Mouse (Mus musculus): Measurements from ENCODE around the gene Ankrd44.

Gene Ankrd44

DNA sequence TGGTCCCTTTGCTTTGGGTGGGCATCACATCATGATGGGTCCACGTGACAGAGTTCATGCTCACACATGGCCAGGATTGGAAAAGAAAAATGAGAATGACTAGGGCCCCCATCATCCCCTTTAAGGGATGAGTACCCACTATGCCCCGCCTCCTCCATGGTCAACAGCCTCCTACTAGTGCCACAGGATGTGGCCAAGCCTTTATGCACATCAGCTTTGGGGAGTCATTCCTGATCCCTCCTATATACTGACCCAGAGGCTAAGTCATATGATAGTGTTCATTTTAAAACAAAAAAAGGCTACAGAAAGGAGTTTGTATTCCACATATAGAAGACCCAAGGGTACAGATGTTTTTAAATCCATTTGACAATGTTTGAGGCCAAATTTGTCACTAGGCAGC, 287.1 kb downstream of the Ankrd44 start:
- no peak for DNase-seq (ENCODE audit: low read depth, low spot score)

DNA sequence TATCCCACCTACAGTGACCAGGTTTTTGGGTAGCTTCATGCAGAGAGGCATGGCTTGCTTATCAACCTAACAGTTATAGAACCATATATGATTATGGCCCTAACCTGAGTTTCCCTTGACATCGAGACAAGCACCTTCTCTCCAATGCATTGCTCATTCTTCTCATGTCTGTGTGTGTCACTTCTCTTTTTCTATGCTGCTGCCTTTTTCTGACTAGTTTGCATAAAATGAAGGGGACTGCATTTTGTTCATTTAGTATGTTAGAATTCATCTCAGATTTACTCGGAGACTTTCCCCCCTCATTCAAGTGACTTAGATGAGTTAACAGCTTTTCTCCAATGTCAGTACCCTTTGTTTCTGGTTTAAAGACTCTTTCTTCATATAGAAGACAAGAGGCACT, 288.8 kb downstream of the Ankrd44 start:
- DNase-seq (ENCODE audit: low read depth, low spot score): no peak

DNA sequence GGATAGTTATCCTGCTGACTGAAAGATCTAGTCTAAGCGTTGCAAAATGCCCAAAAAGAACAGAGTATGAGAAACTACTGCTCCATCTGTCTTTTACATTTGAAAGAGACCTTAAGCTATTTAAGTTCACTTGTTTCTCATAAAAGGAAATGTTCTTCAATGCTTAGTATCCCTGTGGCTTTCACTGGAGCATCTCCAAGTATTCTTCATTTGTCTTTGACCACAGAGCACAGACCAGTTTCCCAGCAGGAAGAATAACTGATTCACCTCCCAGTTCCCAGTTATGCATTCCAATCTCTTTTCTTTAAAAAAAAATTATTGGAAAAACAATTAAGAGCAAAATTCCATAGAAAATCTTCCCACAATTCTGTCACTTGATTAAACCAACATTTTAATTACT, 297.1 kb downstream of the Ankrd44 start:
- no peak for DNase-seq (ENCODE audit: low read depth, low spot score)

DNA sequence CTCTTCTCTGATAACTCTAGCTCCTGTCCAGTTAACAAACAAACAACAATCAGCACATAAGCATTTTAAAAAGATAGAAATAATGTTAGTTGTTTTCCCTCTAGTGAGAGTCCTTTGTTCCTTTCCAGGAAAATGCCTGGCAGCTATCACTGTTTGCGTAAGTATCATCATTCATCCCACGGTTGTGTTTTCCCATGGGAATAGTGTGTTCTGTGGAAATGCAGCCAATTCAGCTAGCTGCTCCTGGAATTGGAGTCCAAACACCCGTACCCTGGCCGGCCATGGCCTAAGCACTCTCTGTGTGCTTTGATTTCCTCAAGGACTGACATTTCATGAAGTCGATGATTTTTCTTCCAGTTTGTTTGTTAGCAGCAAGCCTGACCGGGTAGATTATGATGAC, 311.2 kb downstream of the Ankrd44 start:
- no peak for DNase-seq (ENCODE audit: low read depth, low spot score)

DNA sequence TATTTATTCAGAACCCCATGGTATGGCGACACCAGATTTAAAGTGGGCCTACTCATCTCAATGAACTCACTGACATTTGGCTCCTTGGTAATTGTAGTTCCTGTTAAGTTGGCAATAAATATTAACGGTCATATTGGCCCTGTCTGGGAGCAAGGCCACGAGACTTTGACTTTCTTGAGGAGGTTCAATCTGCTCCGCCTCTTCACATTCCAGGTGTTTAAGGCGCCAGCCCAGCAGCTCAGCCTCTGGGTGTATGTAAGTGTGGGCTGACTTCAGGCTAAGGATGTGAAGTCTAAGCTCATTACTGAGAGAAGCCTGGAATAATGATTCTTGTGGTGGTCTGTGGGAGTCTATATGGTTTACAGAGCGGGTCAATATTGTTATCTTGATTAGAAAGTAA, 313.8 kb downstream of the Ankrd44 start:
- DNase-seq (ENCODE audit: low read depth, low spot score): no peak

DNA sequence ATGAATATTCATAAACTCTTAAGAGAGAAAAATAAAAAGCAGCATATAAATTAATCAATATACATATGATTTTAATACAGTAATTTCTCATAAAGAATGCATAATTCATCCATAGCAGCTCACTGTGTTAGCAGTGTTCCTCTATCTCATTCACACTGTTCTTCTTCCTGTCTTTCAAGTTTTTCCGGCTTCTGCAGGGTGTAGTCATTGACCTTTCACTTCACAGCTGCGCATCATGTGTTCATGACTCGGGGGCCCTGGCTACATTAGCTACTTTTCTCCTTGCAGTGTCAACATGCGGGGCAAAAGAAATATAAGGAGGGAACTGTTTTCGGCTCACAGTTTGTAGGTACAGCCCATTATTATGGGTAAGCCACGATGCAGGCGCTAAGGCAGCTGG, 314.3 kb downstream of the Ankrd44 start:
- DNase-seq (ENCODE audit: low read depth, low spot score): no peak

DNA sequence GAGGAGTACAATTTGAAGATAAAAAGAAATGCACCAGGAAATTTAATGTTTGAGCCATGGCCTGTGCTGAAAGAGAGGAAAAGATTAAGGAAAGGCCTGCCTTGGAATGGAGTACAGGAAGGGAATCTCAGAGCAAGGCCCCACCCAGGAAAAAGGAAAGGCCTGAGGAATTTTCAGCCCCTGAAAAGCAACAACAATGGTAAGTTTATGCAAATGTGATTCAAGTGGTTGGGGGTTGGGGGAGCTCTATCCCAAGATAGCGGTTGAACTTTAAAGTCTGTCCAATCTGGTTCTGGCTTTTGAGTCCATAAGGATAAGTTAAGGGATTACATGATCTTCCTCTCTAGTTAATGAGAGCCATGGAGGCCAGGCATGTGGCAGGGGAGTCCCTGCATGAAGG, 319.3 kb downstream of the Ankrd44 start:
- DNase-seq (ENCODE audit: low read depth, low spot score): no peak

DNA sequence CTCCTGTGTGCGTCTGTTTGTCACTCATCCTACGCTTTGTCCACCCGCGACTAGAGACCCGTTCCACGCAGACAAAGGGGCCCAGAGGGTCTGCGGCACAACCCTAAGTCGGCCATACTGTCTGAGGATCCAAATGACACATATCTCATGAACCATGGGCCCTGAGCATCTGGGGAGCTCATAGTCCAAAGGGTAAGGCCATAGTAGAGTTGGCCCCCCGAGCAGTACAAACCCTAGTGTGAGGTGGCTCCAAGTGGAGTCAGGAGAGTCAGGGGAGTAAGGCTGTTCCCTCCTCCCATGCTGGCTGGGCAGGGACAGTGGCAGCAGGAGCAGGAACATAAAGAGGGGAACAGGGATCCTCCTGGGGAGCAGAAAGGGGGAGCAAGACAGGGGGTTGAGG, 324.5 kb downstream of the Ankrd44 start:
- no peak for DNase-seq (ENCODE audit: low read depth, low spot score)

DNA sequence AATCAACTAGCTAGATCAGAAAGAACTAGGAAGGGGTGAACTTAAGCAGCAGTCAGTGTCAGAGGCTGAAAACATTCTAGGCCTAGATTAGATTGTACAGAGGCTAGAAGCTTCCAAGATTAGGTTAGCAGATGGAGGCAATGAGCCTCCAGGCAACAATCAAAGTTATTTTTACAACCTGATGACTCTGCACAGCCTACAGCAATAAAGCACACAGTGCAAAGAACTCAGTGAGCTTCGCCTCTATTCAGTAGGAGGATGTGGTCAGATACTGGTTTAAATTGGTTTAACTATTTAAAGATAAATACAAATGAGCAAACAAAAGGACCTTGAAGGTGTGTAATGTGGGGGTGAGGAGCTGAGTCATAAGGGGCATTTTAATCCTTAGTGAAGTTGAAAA, 325.9 kb downstream of the Ankrd44 start:
- no peak for DNase-seq (ENCODE audit: low read depth, low spot score)

DNA sequence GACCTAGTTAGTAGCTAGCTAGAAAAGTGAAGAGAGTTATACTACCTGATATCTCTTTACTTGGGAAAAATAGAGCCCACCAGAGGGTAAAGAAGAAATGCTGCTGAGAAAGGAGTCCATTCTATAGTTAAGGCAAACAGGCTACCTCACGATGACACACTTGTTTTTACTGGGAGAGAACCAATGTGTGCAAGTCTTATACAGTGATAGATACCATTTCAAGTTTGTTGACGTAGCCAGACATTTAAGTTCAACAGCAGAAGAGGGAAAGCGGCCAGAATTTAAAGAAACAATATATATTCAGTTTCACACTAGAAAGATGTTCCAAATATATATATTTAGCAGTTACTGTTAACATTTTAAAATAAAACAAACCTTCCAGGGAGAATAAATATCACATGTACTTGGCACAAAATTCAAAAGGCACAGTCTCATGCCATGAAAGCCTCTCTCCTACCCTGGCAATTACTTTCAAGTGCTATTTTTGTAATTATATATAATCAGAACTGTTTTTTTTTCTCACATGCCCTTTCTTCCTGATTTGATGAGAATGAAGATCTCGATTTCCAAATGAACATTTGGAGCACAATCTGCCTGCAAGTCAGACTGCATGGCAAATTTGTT, 328.5 kb downstream of the Ankrd44 start:
- DNase-seq (ENCODE audit: low read depth, low spot score): no peak

DNA sequence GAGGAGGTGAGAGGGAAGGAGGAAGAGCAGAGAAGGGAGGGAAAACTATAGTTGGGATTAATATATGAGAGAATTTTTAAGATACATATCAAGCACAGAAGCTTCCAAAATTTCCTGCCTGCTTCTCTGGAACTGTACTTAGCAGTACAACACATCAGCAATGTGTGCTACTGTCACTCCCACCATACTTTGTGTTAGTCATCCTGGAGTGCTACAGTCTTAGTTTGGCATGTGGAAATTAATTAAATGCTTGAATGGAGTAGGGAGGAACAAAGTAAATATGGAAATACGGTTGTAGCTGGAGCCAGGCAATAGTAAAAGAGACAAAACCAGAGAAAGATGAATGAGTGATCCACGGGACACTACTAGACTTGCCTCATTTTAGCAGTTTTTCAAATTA, 330.0 kb downstream of the Ankrd44 start:
- DNase-seq (ENCODE audit: low read depth, low spot score): no peak

Data from retina, postnatal 7 days (tissue).